Mouse (Mus musculus) heart, adult 11 months (tissue): ENCODE results near the gene Clrn2.
"Not testable (repeated sequence)": the region's sequence is repeated elsewhere in the genome, so short reads cannot be mapped to it uniquely, and the experiment has no call there.

Experiments used
- DNase-seq: peaks from one replicate; pipeline ENCODE4 v3.0.0; 2022

Clrn2 gene

GRCm38 (mm10) chr5:45453451-45453850 lies at the start of gene Clrn2:
Gene Clrn2, plus strand, starts transcription at chr5:45453751.
- DNase-seq = peak; percentile 56

- no peak for DNase-seq
Measured at GRCm38 (mm10) chr5:45406129-45406528, 47.4 kb upstream of the Clrn2 start.

GRCm38 (mm10) chr5:45416478-45416877 lies 37.1 kb upstream of the Clrn2 start:
- DNase-seq = no peak

GRCm38 (mm10) chr5:45417859-45418443 lies 35.6 kb upstream of the Clrn2 start:
- peak; percentile 16 for DNase-seq

GRCm38 (mm10) chr5:45419841-45420638 lies 33.5 kb upstream of the Clrn2 start:
- DNase-seq = peak; percentile 77

- DNase-seq = peak; percentile 40
Measured at GRCm38 (mm10) chr5:45421881-45422844, 31.4 kb upstream of the Clrn2 start.

- peak; percentile 46 for DNase-seq
Measured at GRCm38 (mm10) chr5:45424021-45424886, 29.3 kb upstream of the Clrn2 start.

- DNase-seq = not testable (repeated sequence)
Measured at GRCm38 (mm10) chr5:45425771-45426170, 27.8 kb upstream of the Clrn2 start.

GRCm38 (mm10) chr5:45426416-45427034 lies 27.0 kb upstream of the Clrn2 start:
- DNase-seq = peak; percentile 24

- DNase-seq = peak; percentile 76
Measured at GRCm38 (mm10) chr5:45427891-45428290, 25.7 kb upstream of the Clrn2 start.

GRCm38 (mm10) chr5:45435967-45436950 lies 17.3 kb upstream of the Clrn2 start:
- peak; percentile 78 for DNase-seq

GRCm38 (mm10) chr5:45437826-45438225 lies 15.7 kb upstream of the Clrn2 start:
- no peak for DNase-seq

- DNase-seq = peak; percentile 77
Measured at GRCm38 (mm10) chr5:45438301-45438700, 15.2 kb upstream of the Clrn2 start.

- DNase-seq = no peak
Measured at GRCm38 (mm10) chr5:45441124-45441523, 12.4 kb upstream of the Clrn2 start.

- DNase-seq = no peak
Measured at GRCm38 (mm10) chr5:45441745-45442144, 11.8 kb upstream of the Clrn2 start.

- no peak for DNase-seq
Measured at GRCm38 (mm10) chr5:45444130-45444832, 9.3 kb upstream of the Clrn2 start.

- DNase-seq = peak; percentile 89
Measured at GRCm38 (mm10) chr5:45448676-45449075, 4.9 kb upstream of the Clrn2 start.

GRCm38 (mm10) chr5:45449206-45449605 lies 4.3 kb upstream of the Clrn2 start:
- no peak for DNase-seq

- peak; percentile 100 for DNase-seq
Measured at GRCm38 (mm10) chr5:45449831-45450716, 3.5 kb upstream of the Clrn2 start, which contains the start of gene Qdpr. Gene Qdpr, minus strand, starts transcription at chr5:45450236.
